Mouse (Mus musculus): Measurements from ENCODE around the gene Gse1.

Gse1 gene

DNA sequence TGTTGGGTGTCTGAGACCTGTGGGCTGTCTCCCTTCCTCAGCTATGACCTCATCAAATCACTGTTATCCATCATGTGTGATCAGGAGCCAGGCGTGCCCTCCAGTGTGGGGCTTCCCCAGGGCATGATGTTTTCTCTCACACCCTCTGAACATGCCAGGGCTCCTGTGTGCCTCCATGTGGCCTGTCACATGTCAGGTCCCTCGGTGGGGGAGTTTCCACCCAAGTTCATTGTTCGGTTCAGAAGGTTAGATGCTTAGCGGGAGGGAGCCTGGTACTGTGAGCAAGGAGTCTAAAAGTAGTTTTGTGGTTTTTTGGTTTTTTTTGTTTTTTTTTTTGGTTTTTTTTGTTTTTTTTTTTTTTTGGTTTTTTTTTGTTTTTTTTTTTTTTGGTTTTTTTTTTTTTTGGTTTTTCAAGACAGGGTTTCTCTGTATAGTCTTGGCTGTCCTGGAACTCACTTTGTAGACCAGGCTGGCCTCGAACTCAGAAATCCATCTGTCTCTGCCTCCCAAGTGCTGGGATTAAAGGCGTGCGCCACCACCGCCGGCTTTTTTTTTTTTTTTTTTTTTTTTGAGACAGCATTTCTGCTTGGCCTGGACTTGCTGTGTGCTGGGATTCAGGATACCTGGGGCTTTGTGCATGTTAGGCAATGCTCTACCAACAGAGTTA, 235.8 kb downstream of the Gse1 start:
- no peak for DNase-seq

DNA sequence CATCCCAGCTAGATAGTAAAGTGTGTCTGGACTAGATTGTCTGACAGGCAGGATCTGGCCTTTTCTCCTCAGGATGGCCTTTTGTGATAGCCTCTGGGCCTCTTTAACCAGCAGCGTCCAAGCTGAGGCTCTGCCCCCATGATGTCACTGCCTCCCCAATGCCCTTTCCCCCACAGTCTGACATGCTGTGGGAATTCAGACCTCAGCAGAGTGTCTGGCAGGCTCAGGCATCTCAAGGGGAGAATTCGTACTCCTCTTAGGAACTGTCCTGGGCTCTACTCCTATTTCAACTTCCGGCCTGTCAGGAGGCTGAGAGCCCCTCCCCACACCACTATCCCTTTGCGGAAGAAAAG, 236.3 kb downstream of the Gse1 start:
- no peak for DNase-seq

GRCm38 (mm10) chr8:120465710-120466109, 237.5 kb downstream of the Gse1 start:
- peak; percentile 35 to 54 for DNase-seq

- DNase-seq: no peak
Observed at GRCm38 (mm10) chr8:120466266-120466665, 238.0 kb downstream of the Gse1 start.

- DNase-seq: no peak
Observed at GRCm38 (mm10) chr8:120467598-120467997, 239.3 kb downstream of the Gse1 start.

- DNase-seq: no peak
Observed at GRCm38 (mm10) chr8:120470170-120470569, 241.9 kb downstream of the Gse1 start.

GRCm38 (mm10) chr8:120471166-120471565, 242.9 kb downstream of the Gse1 start:
- peak in 1 of 2 experiments; percentile 57 for DNase-seq

GRCm38 (mm10) chr8:120471752-120472151, 243.5 kb downstream of the Gse1 start:
- DNase-seq: no peak

GRCm38 (mm10) chr8:120472230-120472629, 244.0 kb downstream of the Gse1 start:
- DNase-seq: no peak

- peak; percentile 55 to 73 for DNase-seq
Observed at GRCm38 (mm10) chr8:120473729-120474364, 245.6 kb downstream of the Gse1 start.

GRCm38 (mm10) chr8:120474496-120475235, 246.4 kb downstream of the Gse1 start:
- DNase-seq: no peak

DNA sequence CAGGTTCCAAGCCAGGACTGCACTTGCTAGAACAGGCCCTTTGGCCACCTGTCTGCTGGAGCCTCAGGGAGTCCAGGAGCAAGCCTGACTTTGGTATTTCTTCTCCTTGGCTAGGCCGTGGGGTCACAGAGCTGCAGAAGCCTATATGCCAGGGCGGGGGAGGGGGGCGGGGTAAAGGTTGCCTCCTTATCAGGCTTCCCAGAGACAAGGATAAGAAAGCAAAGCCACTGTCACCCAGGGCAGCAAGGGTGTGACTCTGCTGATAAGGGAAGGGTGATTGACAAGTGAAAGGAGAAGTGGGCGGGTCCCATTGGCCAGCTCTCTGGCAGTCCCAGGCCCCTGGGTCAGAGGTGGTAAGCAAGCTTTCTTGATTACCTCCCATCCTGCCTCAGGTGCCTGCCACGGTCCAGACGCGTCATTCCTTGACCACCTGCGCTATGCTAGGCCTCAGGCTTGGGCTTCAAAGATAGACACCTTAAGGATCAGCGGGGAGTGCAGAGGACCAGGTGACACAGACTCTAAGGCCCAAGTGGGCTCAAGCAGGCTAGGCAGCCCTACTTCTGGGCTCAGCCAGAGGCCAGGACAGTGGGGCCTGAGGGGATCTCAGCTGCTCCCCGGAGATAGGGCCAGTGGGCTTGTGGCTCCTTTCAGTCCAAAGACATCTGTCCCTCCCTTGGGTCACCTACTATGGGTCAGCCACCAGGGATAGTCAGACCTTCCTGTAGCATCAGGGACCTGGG, 247.4 kb downstream of the Gse1 start:
- peak; percentile 62 to 76 for DNase-seq

- no peak for DNase-seq
Observed at GRCm38 (mm10) chr8:120476711-120477575, 248.7 kb downstream of the Gse1 start.

DNA sequence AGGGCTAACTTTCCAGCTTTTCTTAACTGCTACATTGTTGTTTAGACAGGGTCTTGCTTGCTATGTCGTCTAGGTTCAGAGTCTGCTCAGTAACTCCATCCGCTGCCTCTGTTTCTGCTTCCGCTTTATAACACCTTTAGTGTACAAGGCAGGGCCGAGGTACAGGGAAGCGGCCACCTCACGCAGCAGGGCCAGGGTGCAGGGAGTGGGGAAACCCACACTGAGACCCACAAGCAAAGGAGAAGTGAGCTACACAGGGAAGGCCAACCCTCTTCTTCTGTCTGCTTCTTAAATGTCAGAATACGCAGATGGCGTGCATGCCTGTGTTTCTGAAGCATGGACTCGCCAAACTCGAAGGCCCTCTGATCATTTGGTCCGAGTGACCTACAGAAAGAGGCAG, 250.5 kb downstream of the Gse1 start:
- DNase-seq: no peak

DNA sequence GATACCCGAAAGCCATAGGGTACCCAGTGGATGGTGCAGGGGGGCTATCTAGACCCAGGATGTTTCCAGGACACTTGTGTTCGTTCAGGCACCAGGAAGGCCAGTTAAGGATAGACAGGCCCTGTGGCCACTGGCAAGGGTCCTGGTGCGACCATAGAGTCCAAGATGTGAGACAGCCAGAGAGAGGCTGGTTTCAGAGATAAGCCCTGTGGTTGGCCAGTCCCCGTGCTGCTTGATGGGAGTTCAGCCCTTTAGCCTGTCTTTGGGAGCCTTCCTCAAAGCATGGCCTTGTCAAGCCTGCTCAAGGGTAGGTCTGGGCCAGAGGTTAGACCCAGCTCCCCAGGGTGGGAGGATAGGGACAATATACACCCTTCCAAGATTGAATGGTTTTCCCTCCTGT, 251.4 kb downstream of the Gse1 start:
- no peak for DNase-seq

DNA sequence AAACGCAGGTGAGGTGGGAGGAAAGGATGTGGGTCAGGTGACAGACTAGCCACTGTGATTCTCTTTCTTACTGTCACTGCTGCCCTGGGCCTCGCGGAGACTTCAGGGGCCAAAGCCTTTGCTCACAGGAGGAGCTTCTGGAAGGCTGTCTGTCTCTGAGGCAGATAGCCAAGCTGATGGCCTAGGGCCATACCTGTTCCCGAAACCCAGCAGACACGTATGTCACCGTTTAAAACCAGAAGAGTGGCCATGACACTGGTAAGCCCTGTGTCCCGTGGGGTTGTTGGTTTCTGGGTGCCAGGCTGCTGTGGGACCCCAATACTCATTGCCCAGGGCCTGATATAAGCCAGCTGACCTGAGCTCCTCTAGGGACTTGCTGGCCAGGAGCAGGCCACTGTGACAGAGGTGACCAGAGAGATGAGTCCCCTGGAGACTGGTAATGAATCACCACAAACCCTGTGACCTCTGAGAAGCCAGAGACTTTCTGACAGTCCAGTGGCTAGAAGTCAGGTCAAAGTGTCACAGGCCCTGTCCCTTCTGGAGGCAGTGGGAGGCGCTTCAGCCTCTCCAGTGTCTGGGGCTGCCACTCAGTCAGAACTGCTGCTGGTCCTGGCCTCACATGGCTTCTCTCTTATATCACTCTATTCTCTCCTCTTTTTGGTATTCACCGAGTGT, 253.9 kb downstream of the Gse1 start:
- DNase-seq: no peak

DNA sequence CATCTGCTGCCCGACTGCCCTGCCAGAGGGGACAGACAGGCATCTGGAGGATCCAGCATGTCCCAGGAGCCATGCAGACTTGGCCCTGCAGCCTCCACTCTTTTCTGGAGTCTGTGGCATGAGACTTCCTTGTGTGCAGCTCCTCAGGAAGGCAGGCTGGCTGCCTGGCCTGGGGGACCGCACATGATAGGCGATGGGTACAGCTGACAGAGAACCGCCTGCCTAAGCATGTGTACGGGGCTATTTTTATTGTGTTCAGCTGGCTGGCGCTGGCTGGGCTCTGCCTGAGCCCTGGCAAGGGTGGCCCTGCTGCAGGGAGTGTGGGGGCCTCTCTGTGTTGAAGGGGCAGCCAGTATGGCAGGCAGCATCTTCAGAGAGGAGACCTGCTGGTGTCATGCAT, 256.2 kb downstream of the Gse1 start:
- DNase-seq: no peak

- DNase-seq: no peak
Observed at GRCm38 (mm10) chr8:120485116-120485515, 256.9 kb downstream of the Gse1 start.

DNA sequence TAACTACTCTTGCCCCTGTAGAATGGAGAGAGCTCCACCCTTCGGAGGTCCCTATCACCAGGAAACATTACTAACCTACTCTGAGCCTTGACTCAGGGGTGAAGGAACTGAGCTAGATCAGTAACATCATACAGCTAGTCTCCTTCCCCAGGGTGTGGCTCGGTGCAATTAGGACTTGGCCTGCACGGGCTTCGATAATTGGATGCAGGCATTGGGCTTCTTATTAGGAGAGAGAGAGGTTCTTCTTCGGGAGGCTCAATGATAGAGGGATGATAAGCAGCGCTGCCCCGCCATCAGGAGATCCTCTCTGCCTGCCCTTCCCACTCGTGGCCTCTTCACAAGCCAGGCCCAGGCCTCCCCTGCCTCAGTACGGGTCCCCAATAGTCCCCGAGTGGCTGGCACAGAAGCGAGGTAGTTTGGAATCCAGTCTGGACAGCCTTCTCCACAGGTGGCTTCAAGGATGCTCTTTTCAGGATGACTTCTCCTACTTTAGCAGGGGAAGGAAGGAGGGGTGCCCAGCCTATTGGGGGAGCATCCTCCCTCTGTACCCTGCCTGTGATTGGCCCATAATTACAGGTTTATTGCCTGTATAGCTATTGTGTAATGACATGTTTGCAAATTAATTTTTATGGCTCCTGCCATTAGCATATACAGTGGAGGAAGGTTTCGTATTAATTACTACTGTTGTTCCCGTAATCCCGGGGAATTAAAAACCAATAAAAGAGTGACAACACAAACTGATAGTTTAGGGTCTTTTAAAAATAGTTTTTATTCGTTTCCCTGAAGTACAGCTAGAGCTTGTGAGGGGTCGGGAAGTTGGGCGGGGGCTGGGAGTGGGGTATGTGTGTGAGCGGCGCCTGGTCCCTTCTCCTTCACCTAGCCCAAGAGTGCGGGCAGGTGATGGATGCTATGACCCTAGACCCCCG, 257.6 kb downstream of the Gse1 start:
- DNase-seq: no peak
